Mouse (Mus musculus): ENCODE results near the gene Ncam1.
A peak's percentile ranks its signal among the peaks of the same experiment; 100 is the strongest.

- TF ChIP-seq EP300 (IDR thresholded peaks at IDR 0.05; ENCODE audit: insufficient read depth, low read depth, low read length) = no peak
- peak; percentile 82 for TF ChIP-seq CTCF (IDR thresholded peaks at IDR 0.05)
Observed at GRCm38 (mm10) chr9:49617216-49617615, 181.5 kb downstream of the Ncam1 start.

All from heart, adult 2 months (tissue).